Mouse (Mus musculus): ENCODE results near the gene Kcnip4. TPM values are rescaled to one million over a fixed set of nuclear protein-coding genes. Genes with fewer than 3 reads are reported as not detected.

The Kcnip4 gene
- polyA plus RNA-seq, 1 experiment = 0.06 TPM

DNA sequence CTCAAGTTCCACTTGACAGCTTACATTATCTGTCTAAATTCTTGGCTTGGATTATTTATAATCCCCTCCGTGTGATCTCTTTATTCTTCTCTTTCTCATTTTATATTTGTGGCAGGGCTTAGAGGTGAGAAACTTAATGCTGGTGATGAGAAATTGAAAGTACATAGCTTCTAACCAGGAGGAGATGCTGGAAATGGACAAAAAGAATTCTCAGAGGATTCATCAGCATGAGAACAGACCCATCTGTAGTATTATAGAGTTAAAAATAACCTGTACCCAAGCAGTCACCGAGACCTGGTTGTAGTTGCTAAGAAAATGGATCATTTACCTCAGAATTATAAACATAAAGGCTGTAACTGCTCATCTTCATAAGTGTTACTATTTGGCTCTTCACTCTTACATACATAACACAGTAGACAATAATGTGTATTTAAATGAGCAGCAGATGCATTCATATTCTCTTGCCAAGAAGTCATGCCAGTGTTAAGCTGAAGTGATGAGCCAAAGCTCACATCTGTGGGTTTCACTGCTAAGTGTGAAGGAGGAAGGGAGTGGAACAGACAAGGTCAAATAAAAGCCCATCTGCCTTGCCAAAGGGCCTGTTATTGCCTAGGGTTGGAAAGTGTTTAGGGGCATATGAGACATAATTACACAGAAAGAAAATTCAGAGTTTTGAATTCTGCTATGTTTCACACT, 374.4 kb downstream of the Kcnip4 start:
- no peak overlapping the region for H3K4me3 ChIP-seq
- H3ac ChIP-seq (ENCODE audit: control insufficient read depth, insufficient read length) = no peak overlapping the region
- TF ChIP-seq MAX (IDR thresholded peaks at IDR 0.05; ENCODE audit: low read depth) (no peak), TCF12 (IDR thresholded peaks at IDR 0.05; ENCODE audit: insufficient read depth, poor library complexity, severe bottlenecking) (no peak), CEBPB (IDR thresholded peaks at IDR 0.05; ENCODE audit: insufficient read depth, poor library complexity, severe bottlenecking) (no peak), TCF3 (IDR thresholded peaks at IDR 0.05; ENCODE audit: insufficient read length, low read depth) (no peak)
- H3K36me3 ChIP-seq (ENCODE audit: control insufficient read depth, insufficient read depth) = no peaks in the 10 kb centered on the region
- H3K4me2 ChIP-seq (ENCODE audit: low read depth) = no peak overlapping the region
- H3K27me3 ChIP-seq (ENCODE audit: control insufficient read depth, insufficient read depth, insufficient read length) = no peaks in the 10 kb centered on the region
- H3K79me2 ChIP-seq (ENCODE audit: control insufficient read depth, insufficient read depth) = no peaks in the 10 kb centered on the region

GRCm38 (mm10) chr5:49149684-49150083, 375.0 kb downstream of the Kcnip4 start:
- H3ac ChIP-seq (ENCODE audit: control insufficient read depth, insufficient read length) = no peak overlapping the region
- no peak overlapping the region for H3K4me2 ChIP-seq (ENCODE audit: low read depth)
- H3K36me3 ChIP-seq (ENCODE audit: control insufficient read depth, insufficient read depth) = no peaks in the 10 kb centered on the region
- no peaks in the 10 kb centered on the region for H3K27me3 ChIP-seq (ENCODE audit: control insufficient read depth, insufficient read depth, insufficient read length)
- TF ChIP-seq REST (IDR thresholded peaks at IDR 0.05; ENCODE audit: insufficient read depth, insufficient read length) (no peak), TCF3 (IDR thresholded peaks at IDR 0.05; ENCODE audit: insufficient read length, low read depth) (no peak), USF1 (IDR thresholded peaks at IDR 0.05; ENCODE audit: low read depth) (no peak), POLR2A (IDR thresholded peaks at IDR 0.05; ENCODE audit: insufficient read length, low read depth) (no peak), MYOG (IDR thresholded peaks at IDR 0.05; ENCODE audit: control insufficient read depth in 1 of 3, insufficient read depth in 1 of 3, insufficient read length in 2 of 3, low read depth in 2 of 3) (no peak), SRF (IDR thresholded peaks at IDR 0.05; ENCODE audit: control insufficient read depth, insufficient read length, low read depth) (no peak), E2F4 (IDR thresholded peaks at IDR 0.05; ENCODE audit: insufficient read depth) (no peak), CEBPB (IDR thresholded peaks at IDR 0.05; ENCODE audit: insufficient read depth, poor library complexity, severe bottlenecking) (no peak), POLR2AphosphoS2 (IDR thresholded peaks at IDR 0.05; ENCODE audit: insufficient read length, low read depth) (no peak), MAX (IDR thresholded peaks at IDR 0.05; ENCODE audit: low read depth) (no peak), MYOD1 (IDR thresholded peaks at IDR 0.05; ENCODE audit: control insufficient read depth in 1 of 3, insufficient read length in 2 of 3, low read depth in 2 of 3) (no peak)
- no peaks in the 10 kb centered on the region for H3K79me2 ChIP-seq (ENCODE audit: control insufficient read depth, insufficient read depth)
- H3K4me3 ChIP-seq = no peak overlapping the region

- H3K27me3 ChIP-seq (ENCODE audit: control insufficient read depth, insufficient read depth, insufficient read length) = no peaks in the 10 kb centered on the region
- H3K79me2 ChIP-seq (ENCODE audit: control insufficient read depth, insufficient read depth) = no peaks in the 10 kb centered on the region
- no peak overlapping the region for H3ac ChIP-seq (ENCODE audit: control insufficient read depth, insufficient read length)
- no peak overlapping the region for H3K4me3 ChIP-seq
- no peaks in the 10 kb centered on the region for H3K36me3 ChIP-seq (ENCODE audit: control insufficient read depth, insufficient read depth)
- TF ChIP-seq CEBPB (IDR thresholded peaks at IDR 0.05; ENCODE audit: insufficient read depth, poor library complexity, severe bottlenecking) = no peak
- TF ChIP-seq MYOD1 (IDR thresholded peaks at IDR 0.05; ENCODE audit: control insufficient read depth in 1 of 3, insufficient read length in 2 of 3, low read depth in 2 of 3) = no peak
- no peak for TF ChIP-seq MYOG (IDR thresholded peaks at IDR 0.05; ENCODE audit: control insufficient read depth in 1 of 3, insufficient read depth in 1 of 3, insufficient read length in 2 of 3, low read depth in 2 of 3)
- no peak for TF ChIP-seq TCF12 (IDR thresholded peaks at IDR 0.05; ENCODE audit: insufficient read depth, poor library complexity, severe bottlenecking)
- TF ChIP-seq E2F4 (IDR thresholded peaks at IDR 0.05; ENCODE audit: insufficient read depth) = no peak
- TF ChIP-seq POLR2AphosphoS2 (IDR thresholded peaks at IDR 0.05; ENCODE audit: insufficient read length, low read depth) = no peak
- TF ChIP-seq REST (IDR thresholded peaks at IDR 0.05; ENCODE audit: insufficient read depth, insufficient read length) = no peak
- TF ChIP-seq MAX (IDR thresholded peaks at IDR 0.05; ENCODE audit: low read depth) = no peak
- TF ChIP-seq TCF3 (IDR thresholded peaks at IDR 0.05; ENCODE audit: insufficient read length, low read depth) = no peak
- no peak for TF ChIP-seq POLR2A (IDR thresholded peaks at IDR 0.05; ENCODE audit: insufficient read length, low read depth)
- TF ChIP-seq SRF (IDR thresholded peaks at IDR 0.05; ENCODE audit: control insufficient read depth, insufficient read length, low read depth) = no peak
- no peak for TF ChIP-seq USF1 (IDR thresholded peaks at IDR 0.05; ENCODE audit: low read depth)
- H3K4me2 ChIP-seq (ENCODE audit: low read depth) = no peak overlapping the region
Measured at GRCm38 (mm10) chr5:49095432-49095831, 429.3 kb downstream of the Kcnip4 start.

DNA sequence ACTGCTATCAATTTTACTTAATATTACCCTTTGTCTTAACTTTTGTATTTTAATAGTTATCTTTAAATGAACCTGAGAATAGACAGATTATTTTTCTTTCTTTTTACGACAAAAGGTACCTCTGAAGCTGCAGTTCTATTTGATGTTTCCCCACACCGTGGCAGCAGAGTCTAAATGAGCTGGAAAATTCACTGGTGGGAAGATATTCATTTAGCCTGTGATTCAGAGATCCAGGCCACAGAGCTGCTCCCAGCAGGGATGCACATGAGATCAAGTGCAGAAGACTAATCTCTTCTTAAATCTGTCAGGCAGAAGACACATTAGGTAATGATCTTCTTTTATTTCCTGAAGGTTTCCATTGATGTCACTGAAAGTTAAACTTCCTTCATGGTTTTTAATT, 429.8 kb downstream of the Kcnip4 start:
- Histone ChIP-seq H3K4me3 (no peak overlapping the region), H3K4me2 (ENCODE audit: low read depth) (no peak overlapping the region), H3K27me3 (ENCODE audit: control insufficient read depth, insufficient read depth, insufficient read length) (no peaks in the 10 kb centered on the region), H3ac (ENCODE audit: control insufficient read depth, insufficient read length) (no peak overlapping the region), H3K36me3 (ENCODE audit: control insufficient read depth, insufficient read depth) (no peaks in the 10 kb centered on the region), H3K79me2 (ENCODE audit: control insufficient read depth, insufficient read depth) (no peaks in the 10 kb centered on the region)
- TF ChIP-seq MAX (IDR thresholded peaks at IDR 0.05; ENCODE audit: low read depth) (no peak), POLR2A (IDR thresholded peaks at IDR 0.05; ENCODE audit: insufficient read length, low read depth) (no peak), MYOG (IDR thresholded peaks at IDR 0.05; ENCODE audit: control insufficient read depth in 1 of 3, insufficient read depth in 1 of 3, insufficient read length in 2 of 3, low read depth in 2 of 3) (no peak), REST (IDR thresholded peaks at IDR 0.05; ENCODE audit: insufficient read depth, insufficient read length) (no peak), E2F4 (IDR thresholded peaks at IDR 0.05; ENCODE audit: insufficient read depth) (no peak), TCF3 (IDR thresholded peaks at IDR 0.05; ENCODE audit: insufficient read length, low read depth) (no peak), TCF12 (IDR thresholded peaks at IDR 0.05; ENCODE audit: insufficient read depth, poor library complexity, severe bottlenecking) (no peak), USF1 (IDR thresholded peaks at IDR 0.05; ENCODE audit: low read depth) (no peak), MYOD1 (IDR thresholded peaks at IDR 0.05; ENCODE audit: control insufficient read depth in 1 of 3, insufficient read length in 2 of 3, low read depth in 2 of 3) (no peak), POLR2AphosphoS2 (IDR thresholded peaks at IDR 0.05; ENCODE audit: insufficient read length, low read depth) (no peak), SRF (IDR thresholded peaks at IDR 0.05; ENCODE audit: control insufficient read depth, insufficient read length, low read depth) (no peak), CEBPB (IDR thresholded peaks at IDR 0.05; ENCODE audit: insufficient read depth, poor library complexity, severe bottlenecking) (no peak)

Measured in myocyte (in vitro differentiated cells).